Mouse (Mus musculus): Measurements from ENCODE around the gene Zscan4-ps3. TPM values are rescaled to one million over a fixed set of nuclear protein-coding genes. Genes with fewer than 3 reads are reported as not detected.
"Not testable (repeated sequence)": the region's sequence is repeated elsewhere in the genome, so short reads cannot be mapped to it uniquely, and the experiment has no call there.

Gene Zscan4-ps3
- polyA plus RNA-seq (2015; fragmentation: Nextera tagmentation; extraction: Ambion mirVana) = not detected in 2 replicates

DNA sequence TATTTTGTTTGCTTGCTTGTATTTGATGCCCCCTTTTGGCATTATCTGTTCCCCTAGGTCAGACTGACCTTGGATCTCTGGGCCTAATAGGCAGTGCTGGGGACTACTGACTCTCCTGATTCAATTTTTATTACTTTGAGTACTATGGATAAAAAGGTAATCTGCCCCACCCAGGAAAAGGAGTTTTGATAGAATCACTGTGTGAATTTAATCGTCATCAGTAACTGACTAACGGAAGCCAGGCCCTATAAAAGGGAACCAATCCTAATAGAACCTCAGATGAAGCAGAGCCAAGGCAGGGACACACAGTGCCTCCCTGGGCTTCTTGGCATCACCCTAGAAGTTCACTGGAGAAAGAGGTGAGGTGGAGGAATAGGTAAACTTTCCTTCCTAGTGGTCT, at the start of gene Zscan4-ps3:
Gene Zscan4-ps3, plus strand, starts transcription at position 301 of the 400 bp plus-strand sequence.
- not testable (repeated sequence) for ATAC-seq; H3K4me2 ChIP-seq (ENCODE audit: low read length)
- 80% methylated on average over 2 of the region's 2 CpGs for WGBS

DNA sequence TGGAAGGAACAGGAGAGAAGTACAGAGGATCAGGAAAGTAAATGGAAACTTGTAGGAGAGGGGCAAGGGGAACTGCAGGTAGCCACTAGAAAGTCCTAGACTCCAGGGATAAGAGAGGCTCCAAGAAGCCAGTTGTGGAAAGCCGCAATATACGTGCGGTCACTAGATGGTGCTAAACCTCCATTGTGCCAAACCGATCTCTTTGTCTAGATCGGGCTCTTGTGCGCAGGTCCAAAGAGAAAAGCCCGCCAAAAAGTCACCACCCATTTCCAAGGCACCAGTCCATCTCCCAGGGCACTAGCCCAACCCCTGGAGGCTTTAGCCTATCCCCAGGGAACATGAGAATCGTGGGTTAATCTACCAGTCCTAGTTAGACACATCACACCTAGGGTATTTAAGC, 8.0 kb downstream of the Zscan4-ps3 start:
- not testable (repeated sequence) for H3K27me3 ChIP-seq (replicated peaks; ENCODE audit: control insufficient read depth, insufficient read depth, low read length); H3K9me3 ChIP-seq (ENCODE audit: control insufficient read depth, low read length); H3K4me3 ChIP-seq (ENCODE audit: low read length); H3K9ac ChIP-seq (ENCODE audit: low read depth, low read length); H3K36me3 ChIP-seq (ENCODE audit: control insufficient read depth, insufficient read depth, low read length); H3K27ac ChIP-seq (ENCODE audit: low read depth, low read length); H3K4me2 ChIP-seq (ENCODE audit: low read length); ATAC-seq; H3K4me1 ChIP-seq (ENCODE audit: control insufficient read depth, insufficient read depth, low read depth, low read length)
- 8% methylated on average over 8 of the region's 8 CpGs for whole genome bisulfite sequencing

More for the DNA sequence above, at the start of gene Zscan4-ps3:
- H3K27ac ChIP-seq (ENCODE audit: low read depth, low read length); H3K4me3 ChIP-seq (ENCODE audit: low read length); H3K4me1 ChIP-seq (ENCODE audit: control insufficient read depth, insufficient read depth, low read depth, low read length); H3K27me3 ChIP-seq (replicated peaks; ENCODE audit: control insufficient read depth, insufficient read depth, low read length); H3K9ac ChIP-seq (ENCODE audit: low read depth, low read length); H3K9me3 ChIP-seq (ENCODE audit: control insufficient read depth, low read length); H3K36me3 ChIP-seq (ENCODE audit: control insufficient read depth, insufficient read depth, low read length): not testable (repeated sequence)

Other genes starting within 250 kb of the Zscan4-ps3 start
- gene Zscan4f, start 211.4 kb upstream of the Zscan4-ps3 start, polyA plus RNA-seq (2015; fragmentation: Nextera tagmentation; extraction: Ambion mirVana) = not detected in 2 replicates
- gene Zscan4-ps2, start 95.0 kb upstream of the Zscan4-ps3 start, polyA plus RNA-seq (2015; fragmentation: Nextera tagmentation; extraction: Ambion mirVana) = not detected in 2 replicates
- not detected in 2 replicates for gene Vmn1r72, start 70.8 kb downstream of the Zscan4-ps3 start, polyA plus RNA-seq (2015; fragmentation: Nextera tagmentation; extraction: Ambion mirVana)
- not detected in 2 replicates for gene Vmn1r73, start 121.0 kb downstream of the Zscan4-ps3 start, polyA plus RNA-seq (2015; fragmentation: Nextera tagmentation; extraction: Ambion mirVana)
- not detected in 2 replicates for gene Vmn1r74, start 224.7 kb downstream of the Zscan4-ps3 start, polyA plus RNA-seq (2015; fragmentation: Nextera tagmentation; extraction: Ambion mirVana)